In the genomic region with DNA sequence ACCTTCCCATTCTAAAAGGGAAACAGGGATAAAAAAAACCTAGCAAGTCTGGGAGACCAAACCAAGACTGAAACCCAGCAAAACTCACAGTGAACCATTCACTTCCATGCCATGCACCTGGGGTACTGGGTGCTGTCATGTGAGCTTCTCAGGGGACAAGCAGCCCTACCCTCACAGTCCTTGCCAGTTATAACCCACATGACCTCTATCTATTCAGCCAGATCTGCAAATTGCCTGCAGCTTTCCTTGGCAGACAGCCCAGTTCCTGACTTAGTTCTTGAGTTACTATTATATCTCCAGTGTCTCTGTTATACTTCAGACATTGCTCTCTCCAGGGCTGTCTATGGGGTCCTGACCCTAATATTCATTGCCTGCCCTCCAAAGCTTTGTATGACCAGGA, we compare ENCODE assay signal across 9 mouse cellular contexts.
DNase-seq lines count a peak whose midpoint lies in the region; ATAC-seq and TF ChIP-seq lines count a peak whose summit lies in the region.
"Had no signal": no experiment of that assay in that cellular context is flagged by ENCODE, and none has a peak within 500 bp of the region (broad histone marks: within the 10 kb centered on the region; RNA-seq: fewer than 3 reads in every experiment).

No protein-coding gene starts in this region.

- H3K9ac ChIP-seq in lung, embryonic 15.5 days: no peak overlapping the region
- H3K9ac ChIP-seq in heart, embryonic 14.5 days (ENCODE audit: low read length): no peak overlapping the region
- H3K9ac ChIP-seq in kidney, embryonic 15.5 days: no peak overlapping the region
- H3K9ac ChIP-seq in forebrain, embryonic 13.5 days: no peak overlapping the region
- H3K9ac ChIP-seq: midbrain, embryonic 15.5 days had no signal

- ATAC-seq in lung, embryonic 15.5 days (ENCODE audit: borderline replicate concordance, extremely low read depth, low FRiP score, low TSS enrichment): peak; percentile 37; the same call in 1 of the 2 replicates
- ATAC-seq in heart, embryonic 14.5 days (ENCODE audit: insufficient number of reproducible peaks, insufficient read depth, low FRiP score, low read depth): peak; percentile 58; the same call in 1 of the 2 replicates
- peak; percentile 47; the same call in 1 of the 2 replicates for ATAC-seq in kidney, embryonic 15.5 days (replicated peaks; ENCODE audit: low FRiP score)
- ATAC-seq in forebrain, embryonic 13.5 days: no peak
- ATAC-seq: midbrain, embryonic 15.5 days had no signal

- no peak for TF ChIP-seq POLR2A in lung, adult 2 months (IDR thresholded peaks at IDR 0.05; ENCODE audit: borderline replicate concordance, extremely low read depth, low read depth, low read length)

- H3K4me1 ChIP-seq in lung, embryonic 15.5 days: no peaks in the 10 kb centered on the region
- peaks cover 16 to 26% of the 10 kb centered on the region in 2 experiments for H3K4me1 ChIP-seq in heart, embryonic 14.5 days (ENCODE audit: control insufficient read depth in 2 of 2, insufficient read depth in 2 of 2, low read length in 2 of 2)
- H3K4me1 ChIP-seq in kidney, embryonic 15.5 days: peaks cover 12% of the 10 kb centered on the region; the same call in 1 of the 2 replicates
- peaks cover 43% of the 10 kb centered on the region for H3K4me1 ChIP-seq in forebrain, embryonic 13.5 days
- no peaks in the 10 kb centered on the region for H3K4me1 ChIP-seq in lung, adult 2 months (ENCODE audit: control insufficient read depth, insufficient read depth, low read length)
- H3K4me1 ChIP-seq: limb, embryonic 10.5 days had no signal

- H3K36me3 ChIP-seq in lung, embryonic 15.5 days: no peaks in the 10 kb centered on the region
- no peaks in the 10 kb centered on the region for H3K36me3 ChIP-seq in heart, embryonic 14.5 days (ENCODE audit: control insufficient read depth, insufficient read depth, low read length)
- no peaks in the 10 kb centered on the region for H3K36me3 ChIP-seq in kidney, embryonic 15.5 days
- H3K36me3 ChIP-seq in forebrain, embryonic 13.5 days (ENCODE audit: poor library complexity, severe bottlenecking): no peaks in the 10 kb centered on the region
- H3K36me3 ChIP-seq: limb, embryonic 10.5 days; midbrain, embryonic 15.5 days had no signal

- no peak for DNase-seq in lung, postnatal 10 days
- DNase-seq in spleen, postnatal 10 days (ENCODE audit: low spot score in 2 of 2): peak; percentile 46 to 77
- DNase-seq in lung, adult 2 months: no peak

- no peak overlapping the region for H3K27ac ChIP-seq in lung, embryonic 15.5 days
- H3K27ac ChIP-seq in heart, embryonic 14.5 days (replicated peaks in 1 of 2; ENCODE audit: control insufficient read depth in 1 of 2, insufficient read depth in 1 of 2, low read depth in 2 of 2, low read length in 2 of 2): peak overlapping the region; percentile 10 to 37; a peak in 3 of 4 replicates
- H3K27ac ChIP-seq in kidney, embryonic 15.5 days: no peak overlapping the region
- no peak overlapping the region for H3K27ac ChIP-seq in forebrain, embryonic 13.5 days
- H3K27ac ChIP-seq: limb, embryonic 10.5 days; midbrain, embryonic 15.5 days had no signal

- TF ChIP-seq CTCF in lung, adult 2 months (IDR thresholded peaks at IDR 0.05; ENCODE audit: insufficient read depth, low read length): no peak

- H3K4me2 ChIP-seq in lung, embryonic 15.5 days: no peak overlapping the region
- H3K4me2 ChIP-seq in heart, embryonic 14.5 days (ENCODE audit: low read length): no peak overlapping the region
- H3K4me2 ChIP-seq in kidney, embryonic 15.5 days: no peak overlapping the region
- H3K4me2 ChIP-seq in forebrain, embryonic 13.5 days: no peak overlapping the region
- H3K4me2 ChIP-seq: midbrain, embryonic 15.5 days had no signal

- no peaks in the 10 kb centered on the region for H3K9me3 ChIP-seq in lung, embryonic 15.5 days
- H3K9me3 ChIP-seq in heart, embryonic 14.5 days (ENCODE audit: control insufficient read depth, low read length): no peaks in the 10 kb centered on the region
- H3K9me3 ChIP-seq in kidney, embryonic 15.5 days (replicated peaks): no peaks in the 10 kb centered on the region
- peaks cover 10% of the 10 kb centered on the region for H3K9me3 ChIP-seq in forebrain, embryonic 13.5 days (replicated peaks)
- H3K9me3 ChIP-seq: limb, embryonic 10.5 days; midbrain, embryonic 15.5 days had no signal

- H3K27me3 ChIP-seq in lung, embryonic 15.5 days: no peaks in the 10 kb centered on the region
- no peaks in the 10 kb centered on the region for H3K27me3 ChIP-seq in heart, embryonic 14.5 days (ENCODE audit: control insufficient read depth, insufficient read depth, low read length)
- no peaks in the 10 kb centered on the region for H3K27me3 ChIP-seq in kidney, embryonic 15.5 days
- peaks cover 3% of the 10 kb centered on the region; the same call in 1 of the 2 replicates for H3K27me3 ChIP-seq in forebrain, embryonic 13.5 days
- H3K27me3 ChIP-seq: midbrain, embryonic 15.5 days had no signal

- no peak overlapping the region for H3K4me3 ChIP-seq in lung, embryonic 15.5 days
- no peak overlapping the region for H3K4me3 ChIP-seq in heart, embryonic 14.5 days (ENCODE audit: control insufficient read depth in 1 of 2, insufficient read depth in 1 of 2, low read depth in 1 of 2, low read length in 2 of 2)
- H3K4me3 ChIP-seq in kidney, embryonic 15.5 days (replicated peaks): no peak overlapping the region
- H3K4me3 ChIP-seq in forebrain, embryonic 13.5 days: no peak overlapping the region
- H3K4me3 ChIP-seq in lung, adult 2 months (replicated peaks; ENCODE audit: extremely low read depth, low read depth, low read length): no peak overlapping the region
- H3K4me3 ChIP-seq: limb, embryonic 10.5 days; midbrain, embryonic 15.5 days had no signal

Comparison
In these comparisons a context has a peak if more than half of its experiments do, and no peak if none do; other contexts are left out.
1. H3K27ac ChIP-seq: peak in heart, embryonic 14.5 days (2 of 2); none in lung, embryonic 15.5 days (single experiment), kidney, embryonic 15.5 days (single experiment) and forebrain, embryonic 13.5 days (single experiment).
2. DNase-seq: peak in spleen, postnatal 10 days (2 of 2); none in lung, postnatal 10 days (single experiment) and lung, adult 2 months (single experiment).